Mouse (Mus musculus) frontal cortex, adult 2 months (tissue): Measurements from ENCODE around the gene Acvrl1. TPM values are rescaled to one million over a fixed set of nuclear protein-coding genes. Genes with fewer than 3 reads are reported as not detected.
"Not testable (repeated sequence)": the region's sequence is repeated elsewhere in the genome, so short reads cannot be mapped to it uniquely, and the experiment has no call there.

Source experiments
- DNase-seq, 2 experiments: peaks; one replicate each; pipeline ENCODE4 v3.0.0; 2022; ENCODE audit warnings: low spot score in 1 of 2; ENCODE audit errors: extremely low spot score in 1 of 2
- polyA plus RNA-seq: library from polyadenylated mRNA; depleted of rRNA; stranded (reverse); fragments of >200 nt; gene quantifications from 2 replicates; pipeline ENCODE4 v1.2.3, GENCODE M21; 2012

Gene Acvrl1
- polyA plus RNA-seq, 1 experiment, result 20.7 TPM

GRCm38 (mm10) chr15:101106011-101106410 lies 22.3 kb upstream of the Acvrl1 start:
- DNase-seq, result peak in 1 of 2 experiments; percentile 33

- DNase-seq, result no peak
Measured at GRCm38 (mm10) chr15:101107906-101108671, 20.2 kb upstream of the Acvrl1 start.

GRCm38 (mm10) chr15:101113176-101113575 lies 15.1 kb upstream of the Acvrl1 start:
- no peak for DNase-seq

- not testable (repeated sequence) for DNase-seq
Measured at GRCm38 (mm10) chr15:101113778-101114177, 14.5 kb upstream of the Acvrl1 start.

- no peak for DNase-seq
Measured at GRCm38 (mm10) chr15:101115511-101116110, 12.7 kb upstream of the Acvrl1 start, which contains the start of gene Ankrd33. TSS of gene Ankrd33 (plus strand) at chr15:101115755.

- peak in 1 of 2 experiments; percentile 63 for DNase-seq
Measured at GRCm38 (mm10) chr15:101118399-101119125, 9.8 kb upstream of the Acvrl1 start.

GRCm38 (mm10) chr15:101121411-101122289 lies 6.7 kb upstream of the Acvrl1 start:
- DNase-seq, result no peak

GRCm38 (mm10) chr15:101122290-101122589 lies 6.1 kb upstream of the Acvrl1 start:
- DNase-seq, result no peak

- no peak for DNase-seq
Measured at GRCm38 (mm10) chr15:101123202-101123601, 5.1 kb upstream of the Acvrl1 start.

- DNase-seq, result no peak
Measured at GRCm38 (mm10) chr15:101125561-101125960, 2.8 kb upstream of the Acvrl1 start.

- DNase-seq, result no peak
Measured at GRCm38 (mm10) chr15:101126876-101127544, 1.3 kb upstream of the Acvrl1 start.

GRCm38 (mm10) chr15:101129412-101129811 lies 1.1 kb downstream of the Acvrl1 start:
- no peak for DNase-seq

GRCm38 (mm10) chr15:101131498-101131897 lies 3.2 kb downstream of the Acvrl1 start:
- no peak for DNase-seq

- no peak for DNase-seq
Measured at GRCm38 (mm10) chr15:101132041-101132440, 3.7 kb downstream of the Acvrl1 start.

GRCm38 (mm10) chr15:101132761-101133160 lies 4.4 kb downstream of the Acvrl1 start:
- no peak for DNase-seq

- no peak for DNase-seq
Measured at GRCm38 (mm10) chr15:101133993-101134704, 5.8 kb downstream of the Acvrl1 start.

GRCm38 (mm10) chr15:101135405-101135804 lies 7.1 kb downstream of the Acvrl1 start:
- no peak for DNase-seq

GRCm38 (mm10) chr15:101137455-101137854 lies 9.1 kb downstream of the Acvrl1 start:
- no peak for DNase-seq

- no peak for DNase-seq
Measured at GRCm38 (mm10) chr15:101138675-101139074, 10.4 kb downstream of the Acvrl1 start.
